Mouse (Mus musculus) neural tube, embryonic 12.5 days (tissue): ENCODE measurements around the gene Prr29. TPM values are rescaled to one million over a fixed set of nuclear protein-coding genes. Genes with fewer than 3 reads are reported as not detected.

Experiments used
- ATAC-seq: fragments of 200-750 bp; cut with Nextera tagmentation; 2 replicates; pipeline ENCODE4 v1.8.0; 2017; ENCODE audit warnings: low read depth, mild to moderate bottlenecking, moderate TSS enrichment, moderate library complexity; ENCODE audit not compliant: low FRiP score
- H3K27ac ChIP-seq: fragments of 300-500 bp; sonication (generic); 2 replicates; pipeline ENCODE4 v1.5.1; 2016
- H3K27me3 ChIP-seq: fragments of 300-500 bp; sonication (generic); replicated peaks from 2 replicates; pipeline ENCODE4 v1.6.1; 2016; ENCODE audit warnings: mild to moderate bottlenecking
- H3K36me3 ChIP-seq: fragments of 300-500 bp; sonication (generic); 2 replicates; pipeline ENCODE4 v1.6.1; 2016; ENCODE audit warnings: mild to moderate bottlenecking
- H3K4me1 ChIP-seq: fragments of 300-500 bp; sonication (generic); 2 replicates; pipeline ENCODE4 v1.6.1; 2016
- H3K4me2 ChIP-seq: fragments of 300-500 bp; sonication (generic); replicated peaks from 2 replicates; pipeline ENCODE4 v1.6.1; 2016; ENCODE audit warnings: mild to moderate bottlenecking
- H3K4me3 ChIP-seq: fragments of 300-500 bp; sonication (generic); 2 replicates; pipeline ENCODE4 v1.5.1; 2016
- H3K9ac ChIP-seq: fragments of 300-500 bp; sonication (generic); 2 replicates; pipeline ENCODE4 v1.6.1; 2016; ENCODE audit warnings: mild to moderate bottlenecking
- H3K9me3 ChIP-seq: fragments of 300-500 bp; sonication (generic); 2 replicates; pipeline ENCODE4 v1.6.1; 2016; ENCODE audit warnings: mild to moderate bottlenecking
- WGBS: fragments of 180-500 bp; shearing (Covaris S2); methylation state at CpG from one replicate; pipeline ENCODE4 v1.1.7; 2016; 5-methylcytosine and 5-hydroxymethylcytosine counted together
- polyA plus RNA-seq: library from polyadenylated mRNA; unstranded; fragments of >200 nt; fragmentation: Nextera tagmentation; extraction: Ambion mirVana; gene quantifications from 2 replicates; pipeline ENCODE4 v1.2.1, GENCODE M21; 2016

Gene Prr29
- polyA plus RNA-seq, 1 experiment from 2014 or later = not detected

- Histone ChIP-seq H3K36me3 (no peaks in the 10 kb centered on the region), H3K27ac (no peak overlapping the region), H3K9ac (no peak overlapping the region), H3K9me3 (no peaks in the 10 kb centered on the region), H3K27me3 (no peaks in the 10 kb centered on the region), H3K4me1 (peaks cover 9% of the 10 kb centered on the region), H3K4me2 (peak overlapping the region; percentile 31; the same call in 1 of the 2 replicates), H3K4me3 (no peak overlapping the region)
- no peak for ATAC-seq
- WGBS = 6% methylated on average over 11 of the region's 11 CpGs
Measured at GRCm38 (mm10) chr11:106364712-106365111, 560 bp upstream of the Prr29 start.

- Histone ChIP-seq H3K9me3 (no peaks in the 10 kb centered on the region), H3K4me3 (no peak overlapping the region), H3K4me1 (peaks cover 9% of the 10 kb centered on the region), H3K27me3 (no peaks in the 10 kb centered on the region), H3K27ac (no peak overlapping the region), H3K36me3 (no peaks in the 10 kb centered on the region), H3K9ac (no peak overlapping the region), H3K4me2 (no peak overlapping the region)
- WGBS = 9% methylated on average over 3 of the region's 3 CpGs
- ATAC-seq = no peak
Measured at GRCm38 (mm10) chr11:106366316-106366715, 1.0 kb downstream of the Prr29 start.

GRCm38 (mm10) chr11:106373998-106374397 lies 8.7 kb downstream of the Prr29 start:
- no peak overlapping the region for H3K27ac ChIP-seq
- H3K27me3 ChIP-seq = no peaks in the 10 kb centered on the region
- no peaks in the 10 kb centered on the region for H3K36me3 ChIP-seq
- WGBS = 68% methylated on average over 11 of the region's 11 CpGs
- no peak overlapping the region for H3K4me2 ChIP-seq
- H3K4me3 ChIP-seq = no peak overlapping the region
- no peaks in the 10 kb centered on the region for H3K4me1 ChIP-seq
- no peak for ATAC-seq
- no peaks in the 10 kb centered on the region for H3K9me3 ChIP-seq
- H3K9ac ChIP-seq = no peak overlapping the region

- 55% methylated on average over 9 of the region's 9 CpGs for WGBS
Measured at GRCm38 (mm10) chr11:106374559-106374958, 9.3 kb downstream of the Prr29 start.

GRCm38 (mm10) chr11:106374979-106375378 lies 9.7 kb downstream of the Prr29 start:
- H3K36me3 ChIP-seq = no peaks in the 10 kb centered on the region
- H3K27me3 ChIP-seq = no peaks in the 10 kb centered on the region
- no peaks in the 10 kb centered on the region for H3K4me1 ChIP-seq
- no peak overlapping the region for H3K9ac ChIP-seq
- no peaks in the 10 kb centered on the region for H3K9me3 ChIP-seq
- H3K4me3 ChIP-seq = no peak overlapping the region
- no peak for ATAC-seq
- WGBS = 86% methylated on average over 5 of the region's 5 CpGs
- no peak overlapping the region for H3K27ac ChIP-seq
- H3K4me2 ChIP-seq = no peak overlapping the region

More at GRCm38 (mm10) chr11:106374559-106374958, 9.3 kb downstream of the Prr29 start:
- Histone ChIP-seq H3K9ac (no peak overlapping the region), H3K4me1 (no peaks in the 10 kb centered on the region), H3K4me2 (no peak overlapping the region), H3K4me3 (no peak overlapping the region), H3K27me3 (no peaks in the 10 kb centered on the region), H3K9me3 (no peaks in the 10 kb centered on the region), H3K27ac (no peak overlapping the region), H3K36me3 (no peaks in the 10 kb centered on the region)
- ATAC-seq = no peak

- H3K27ac ChIP-seq = no peak overlapping the region
Measured at GRCm38 (mm10) chr11:106381011-106381410, 15.7 kb downstream of the Prr29 start.

GRCm38 (mm10) chr11:106381883-106382282 lies 16.6 kb downstream of the Prr29 start:
- Histone ChIP-seq H3K27ac (0 out of 2 replicates have a peak overlapping the region, but pooled peaks have one; percentile 3), H3K36me3 (no peaks in the 10 kb centered on the region), H3K9ac (no peak overlapping the region), H3K4me3 (no peak overlapping the region), H3K4me2 (no peak overlapping the region), H3K4me1 (no peaks in the 10 kb centered on the region), H3K27me3 (no peaks in the 10 kb centered on the region), H3K9me3 (no peaks in the 10 kb centered on the region)
- WGBS = 87% methylated on average over 7 of the region's 7 CpGs
- no peak for ATAC-seq

More at GRCm38 (mm10) chr11:106381011-106381410, 15.7 kb downstream of the Prr29 start:
- no peak for ATAC-seq
- no peak overlapping the region for H3K4me2 ChIP-seq
- no peak overlapping the region for H3K9ac ChIP-seq
- H3K36me3 ChIP-seq = no peaks in the 10 kb centered on the region
- H3K4me1 ChIP-seq = no peaks in the 10 kb centered on the region
- H3K27me3 ChIP-seq = no peaks in the 10 kb centered on the region
- no peak overlapping the region for H3K4me3 ChIP-seq
- no peaks in the 10 kb centered on the region for H3K9me3 ChIP-seq
- 85% methylated on average over 11 of the region's 11 CpGs for WGBS

GRCm38 (mm10) chr11:106382424-106382823 lies 17.2 kb downstream of the Prr29 start:
- Histone ChIP-seq H3K4me1 (no peaks in the 10 kb centered on the region), H3K27ac (0 out of 2 replicates have a peak overlapping the region, but pooled peaks have one; percentile 3), H3K27me3 (no peaks in the 10 kb centered on the region), H3K4me3 (no peak overlapping the region), H3K36me3 (no peaks in the 10 kb centered on the region), H3K9ac (no peak overlapping the region), H3K9me3 (no peaks in the 10 kb centered on the region), H3K4me2 (no peak overlapping the region)
- no peak for ATAC-seq
- WGBS = 84% methylated on average over 5 of the region's 5 CpGs

GRCm38 (mm10) chr11:106383051-106383790 lies 17.9 kb downstream of the Prr29 start:
- no peak for ATAC-seq
- 81% methylated on average over 6 of the region's 6 CpGs for WGBS
- no peak overlapping the region for H3K27ac ChIP-seq

GRCm38 (mm10) chr11:106386409-106386808 lies 21.1 kb downstream of the Prr29 start:
- ATAC-seq = no peak
- Histone ChIP-seq H3K4me2 (no peak overlapping the region), H3K9me3 (no peaks in the 10 kb centered on the region), H3K4me1 (no peaks in the 10 kb centered on the region), H3K9ac (no peak overlapping the region), H3K4me3 (no peak overlapping the region), H3K27me3 (no peaks in the 10 kb centered on the region), H3K36me3 (no peaks in the 10 kb centered on the region), H3K27ac (no peak overlapping the region)
- 87% methylated on average over 3 of the region's 3 CpGs for WGBS

More at GRCm38 (mm10) chr11:106383051-106383790, 17.9 kb downstream of the Prr29 start:
- Histone ChIP-seq H3K4me2 (no peak overlapping the region), H3K27me3 (no peaks in the 10 kb centered on the region), H3K9ac (no peak overlapping the region), H3K9me3 (no peaks in the 10 kb centered on the region), H3K4me1 (no peaks in the 10 kb centered on the region), H3K36me3 (no peaks in the 10 kb centered on the region), H3K4me3 (no peak overlapping the region)

GRCm38 (mm10) chr11:106387020-106387419 lies 21.7 kb downstream of the Prr29 start:
- WGBS = 86% methylated on average over 6 of the region's 6 CpGs
- Histone ChIP-seq H3K4me1 (no peaks in the 10 kb centered on the region), H3K9ac (no peak overlapping the region), H3K4me3 (no peak overlapping the region), H3K27ac (no peak overlapping the region), H3K36me3 (no peaks in the 10 kb centered on the region), H3K27me3 (no peaks in the 10 kb centered on the region), H3K9me3 (no peaks in the 10 kb centered on the region), H3K4me2 (no peak overlapping the region)
- ATAC-seq = no peak

GRCm38 (mm10) chr11:106387791-106388216 lies 22.5 kb downstream of the Prr29 start, which contains the start of gene Icam2:
TSS of gene Icam2 (minus strand) at chr11:106388075.
- Histone ChIP-seq H3K4me3 (no peak within 1 kb of the TSS), H3K27ac (no peak within 1 kb of the TSS), H3K27me3 (no peaks in the 10 kb centered on the region), H3K9me3 (no peaks in the 10 kb centered on the region), H3K4me2 (no peak within 1 kb of the TSS), H3K9ac (no peak within 1 kb of the TSS), H3K36me3 (no peaks in the 10 kb centered on the region), H3K4me1 (no peaks in the 10 kb centered on the region)
- ATAC-seq = no peak
- 82% methylated on average over 6 of the region's 6 CpGs for WGBS

GRCm38 (mm10) chr11:106389611-106390010 lies 24.3 kb downstream of the Prr29 start:
- Histone ChIP-seq H3K4me3 (no peak overlapping the region), H3K27ac (no peak overlapping the region), H3K9ac (no peak overlapping the region), H3K4me2 (no peak overlapping the region), H3K27me3 (no peaks in the 10 kb centered on the region), H3K36me3 (peaks cover 5% of the 10 kb centered on the region; the same call in 1 of the 2 replicates), H3K9me3 (no peaks in the 10 kb centered on the region), H3K4me1 (no peaks in the 10 kb centered on the region)
- ATAC-seq = no peak
- 58% methylated on average over 3 of the region's 3 CpGs for WGBS
